Mouse (Mus musculus): ENCODE measurements around the gene Tnks1bp1.

Tnks1bp1 gene

GRCm38 (mm10) chr2:85073751-85074150, 25.9 kb downstream of the Tnks1bp1 start:
- in situ Hi-C loops (cut with MboI): no loop called here

DNA sequence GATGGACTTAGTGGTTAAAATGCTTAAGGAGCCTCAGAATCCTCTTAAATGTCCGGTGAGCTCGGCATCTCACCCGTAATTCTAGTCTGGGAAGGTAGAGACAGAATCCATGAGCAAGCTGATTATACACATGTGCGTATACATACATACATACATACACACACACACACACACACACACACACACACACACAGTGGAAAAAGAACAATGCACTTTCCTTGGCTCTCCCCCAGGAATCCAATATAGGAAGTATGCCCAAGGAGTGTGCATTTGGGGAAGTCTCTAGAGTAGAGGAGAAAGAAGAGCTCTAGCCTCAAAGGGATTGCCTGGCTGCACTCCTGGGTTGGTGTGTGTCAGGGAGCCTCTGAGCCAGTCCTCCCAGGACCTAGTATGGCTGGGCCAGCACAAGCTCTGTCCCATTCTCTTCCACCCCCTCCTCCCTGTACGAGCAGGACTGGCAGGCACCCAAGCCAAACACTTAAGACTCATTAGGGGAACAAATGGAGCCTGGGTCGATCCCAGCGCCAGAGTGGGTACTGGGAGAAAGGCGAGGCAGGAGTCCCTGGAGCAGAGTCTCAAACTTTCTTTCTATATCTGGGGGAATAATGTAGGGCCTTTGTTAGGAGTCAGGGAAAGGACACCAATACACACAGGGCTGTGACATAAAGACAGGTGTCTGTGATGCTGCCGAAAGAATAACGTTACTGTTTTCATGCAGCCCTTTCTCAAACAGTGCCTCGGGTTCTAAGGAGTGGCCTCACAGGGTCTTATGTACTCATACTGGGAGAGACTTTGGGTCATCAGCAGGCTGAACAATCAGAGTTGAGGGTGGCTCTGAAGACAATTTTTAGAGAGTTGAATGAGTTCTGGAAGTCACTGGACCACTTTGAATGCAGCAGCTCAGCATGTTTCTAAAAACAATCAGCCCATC, 41.2 kb downstream of the Tnks1bp1 start:
- in situ Hi-C loops (cut with MboI): no loop called here

DNA sequence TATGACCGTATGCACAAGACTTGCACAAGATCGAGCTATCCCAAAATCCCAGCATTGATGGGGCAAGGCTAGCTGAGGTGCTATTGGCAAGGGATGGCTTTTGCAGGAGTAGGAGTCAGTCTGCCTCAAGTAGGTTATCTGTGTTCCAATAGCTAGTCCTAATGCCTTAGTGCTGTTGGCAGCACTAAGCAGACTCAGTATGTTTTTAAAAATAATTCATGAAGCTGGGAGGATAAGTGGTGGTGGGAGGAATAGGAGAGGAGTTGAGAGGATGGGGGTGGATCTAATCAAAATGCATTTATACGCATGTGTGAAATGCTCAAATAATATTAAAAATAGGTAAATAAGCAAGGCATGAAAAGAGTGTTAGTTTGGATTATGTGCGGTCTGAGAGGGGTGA, 43.5 kb downstream of the Tnks1bp1 start:
- in situ Hi-C loops (cut with MboI): no loop called here

DNA sequence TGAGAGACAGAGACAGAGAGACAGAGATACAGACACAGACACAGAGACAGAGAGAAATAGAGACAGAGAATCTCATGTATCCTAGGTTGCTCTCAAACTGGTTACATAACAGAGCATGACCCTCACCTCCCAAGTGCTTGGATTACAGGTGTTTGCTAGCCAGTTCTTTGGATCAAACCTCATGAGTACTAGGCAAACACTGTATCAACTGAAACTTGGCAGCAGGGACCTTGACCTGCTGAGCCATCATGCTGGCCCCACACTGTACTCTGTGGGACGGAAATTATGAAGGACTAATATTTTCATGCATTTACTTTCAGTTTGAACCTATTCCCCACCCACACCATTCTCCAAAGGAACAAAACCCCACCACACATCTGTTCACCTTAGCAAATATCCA, 45.6 kb downstream of the Tnks1bp1 start:
- in situ Hi-C loops (cut with MboI): no loop called here

DNA sequence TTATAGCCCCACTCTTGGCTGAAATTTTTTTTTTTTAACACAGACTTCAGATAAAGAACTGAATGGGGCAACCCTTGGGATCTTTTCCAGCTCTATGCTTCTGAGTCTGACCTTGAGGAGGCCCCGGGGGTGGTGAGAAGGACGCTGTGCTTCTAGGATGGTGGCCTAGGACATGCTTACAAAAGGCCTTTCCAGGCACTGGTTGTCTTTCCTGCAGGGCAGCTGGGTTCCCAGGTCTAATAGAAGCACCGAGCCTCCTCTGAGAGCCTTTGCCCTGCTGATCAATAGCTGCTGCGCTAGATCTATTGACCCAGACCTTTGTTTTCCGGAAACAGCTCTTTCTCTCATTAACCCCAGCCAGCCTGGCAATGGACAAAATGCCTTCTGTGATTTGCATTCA, 48.1 kb downstream of the Tnks1bp1 start:
- in situ Hi-C loops (cut with MboI): no loop called here

GRCm38 (mm10) chr2:85098014-85098413, 50.2 kb downstream of the Tnks1bp1 start:
- in situ Hi-C loops (cut with MboI): no loop called here

DNA sequence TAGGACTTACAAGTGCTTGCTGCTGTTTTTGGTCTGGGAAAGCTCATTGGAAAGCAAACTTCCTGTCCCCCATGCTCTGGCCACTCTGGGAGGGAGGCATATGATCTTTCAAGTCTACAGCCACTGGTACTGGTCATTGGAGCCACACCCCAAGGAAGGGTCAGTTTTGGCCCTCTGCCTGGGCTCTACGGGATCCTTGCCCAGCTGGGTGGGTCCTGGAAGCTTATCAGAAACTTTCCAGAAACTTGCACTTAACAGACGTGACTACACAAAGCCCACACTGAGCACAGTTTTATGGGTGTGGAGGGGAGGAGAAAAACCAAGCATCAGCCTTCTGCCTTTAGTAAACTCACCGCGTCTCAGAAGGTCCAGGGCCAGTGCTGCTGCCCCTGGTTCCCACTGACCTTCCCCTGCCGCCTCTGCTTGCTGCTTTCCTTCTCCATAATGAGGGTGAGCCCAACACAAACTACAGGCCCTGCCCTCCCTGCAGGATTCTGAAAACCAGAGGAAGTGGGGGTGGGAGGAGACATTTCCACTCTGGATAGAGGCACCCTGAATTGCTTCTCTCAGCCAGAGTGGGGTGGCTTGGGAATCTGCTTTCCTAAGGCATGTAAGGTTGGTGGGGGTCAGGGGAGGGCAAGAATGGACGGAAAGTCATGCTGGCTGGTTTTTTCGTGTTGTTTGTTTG, 51.1 kb downstream of the Tnks1bp1 start:
- in situ Hi-C loops (cut with MboI): no loop called here

GRCm38 (mm10) chr2:85103201-85103600, 55.4 kb downstream of the Tnks1bp1 start:
- in situ Hi-C loops (cut with MboI): no loop called here

- in situ Hi-C loops (cut with MboI): no loop called here
These were observed 57.7 kb downstream of the Tnks1bp1 start for GRCm38 (mm10) chr2:85105426-85106013.

DNA sequence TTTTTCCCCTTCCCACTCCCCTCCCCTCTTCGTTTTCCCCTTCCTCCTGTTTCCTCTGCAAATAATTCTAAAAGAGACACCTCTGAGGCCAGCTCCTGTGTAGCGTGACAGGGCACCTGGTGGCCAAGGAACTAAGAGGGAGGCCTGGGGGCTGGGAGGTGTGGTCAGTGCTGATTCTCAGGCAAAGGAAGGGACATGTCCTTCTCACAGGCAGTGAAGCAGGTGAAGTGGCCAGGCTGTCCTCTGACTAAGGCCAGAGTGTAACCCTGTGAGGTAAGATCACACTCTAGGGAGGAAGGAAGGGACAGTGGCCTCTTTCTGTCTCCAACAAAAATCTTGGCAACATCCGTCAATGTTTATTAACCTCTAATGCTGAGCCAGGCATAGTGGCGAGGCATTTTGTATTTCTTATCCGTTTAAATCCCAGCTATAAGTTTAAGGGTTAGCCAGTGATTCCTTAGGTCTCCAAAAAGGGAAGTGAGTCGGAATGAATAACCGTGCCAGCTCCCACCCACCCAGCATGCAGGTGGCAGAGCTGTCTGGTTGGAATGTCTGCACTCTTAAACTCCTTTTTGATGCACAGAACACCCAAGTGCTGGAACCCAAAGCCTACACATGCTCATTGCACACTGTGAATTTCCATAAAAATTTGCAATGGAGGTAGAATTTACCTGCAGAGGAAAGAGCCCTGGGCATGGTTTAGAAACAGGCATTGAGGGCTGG, 58.4 kb downstream of the Tnks1bp1 start:
- in situ Hi-C loops (cut with MboI): no loop called here

GRCm38 (mm10) chr2:85106941-85107340, 59.1 kb downstream of the Tnks1bp1 start:
- in situ Hi-C loops (cut with MboI): no loop called here

- in situ Hi-C loops (cut with MboI): no loop called here
These were observed 62.6 kb downstream of the Tnks1bp1 start for GRCm38 (mm10) chr2:85110288-85110875.
